Mouse (Mus musculus) neural tube, embryonic 14.5 days (tissue): Measurements from ENCODE around the gene Dolpp1. TPM values are rescaled to one million over a fixed set of nuclear protein-coding genes. Genes with fewer than 3 reads are reported as not detected.
A peak's percentile ranks its signal among the peaks of the same experiment; 100 is the strongest.
"Not testable (repeated sequence)": the region's sequence is repeated elsewhere in the genome, so short reads cannot be mapped to it uniquely, and the experiment has no call there.

Experiments
- ATAC-seq: fragments of 200-750 bp; cut with Nextera tagmentation; 2 replicates; pipeline ENCODE4 v1.8.0; 2017; ENCODE audit warnings: low read depth, mild to moderate bottlenecking, moderate TSS enrichment, moderate library complexity
- H3K27ac ChIP-seq: fragments of 300-500 bp; sonication (generic); 2 replicates; pipeline ENCODE4 v1.5.1; 2014; ENCODE audit warnings: low read depth, mild to moderate bottlenecking, control low read depth, low read length, moderate library complexity, mixed read lengths
- H3K27me3 ChIP-seq: fragments of 300-500 bp; sonication (generic); 2 replicates; pipeline ENCODE4 v1.6.1; 2014; ENCODE audit warnings: low read length; ENCODE audit not compliant: control insufficient read depth, insufficient read depth
- H3K36me3 ChIP-seq: fragments of 300-500 bp; sonication (generic); 2 replicates; pipeline ENCODE4 v1.6.1; 2014; ENCODE audit warnings: low read length, mixed read lengths; ENCODE audit not compliant: control insufficient read depth, insufficient read depth
- H3K4me1 ChIP-seq: fragments of 300-500 bp; sonication (generic); 2 replicates; pipeline ENCODE4 v1.6.1; 2014; ENCODE audit warnings: low read length; ENCODE audit not compliant: control insufficient read depth, insufficient read depth
- H3K4me2 ChIP-seq: fragments of 300-500 bp; sonication (generic); 2 replicates; pipeline ENCODE4 v1.6.1; 2014; ENCODE audit warnings: mild to moderate bottlenecking, low read depth, low read length, control low read depth
- H3K4me3 ChIP-seq: fragments of 300-500 bp; sonication (generic); 2 replicates; pipeline ENCODE4 v1.5.1; 2014; ENCODE audit warnings: low read depth, low read length, control low read depth, mixed read lengths
- H3K9ac ChIP-seq: fragments of 300-500 bp; sonication (generic); replicated peaks from 2 replicates; pipeline ENCODE4 v1.6.1; 2014; ENCODE audit warnings: low read depth, mild to moderate bottlenecking, control low read depth, low read length, mixed read lengths
- H3K9me3 ChIP-seq: fragments of 300-500 bp; sonication (generic); 2 replicates; pipeline ENCODE4 v1.6.1; 2016; ENCODE audit warnings: low read length; ENCODE audit not compliant: control insufficient read depth
- WGBS: fragments of 180-500 bp; shearing (Covaris S2); extraction: QIAGEN DNeasy Blood & Tissue Kit; methylation state at CpG from one replicate; pipeline ENCODE4 v1.1.7; 2014; 5-methylcytosine and 5-hydroxymethylcytosine counted together
- polyA plus RNA-seq: library from polyadenylated mRNA; unstranded; fragments of >200 nt; fragmentation: Nextera tagmentation; extraction: Ambion mirVana; gene quantifications from 2 replicates; pipeline ENCODE4 v1.2.1, GENCODE M21; 2014

The Dolpp1 gene
- polyA plus RNA-seq, 1 experiment from 2014 or later, result 57.7 TPM

- Histone ChIP-seq H3K4me2 (no peak overlapping the region), H3K27me3 (no peaks in the 10 kb centered on the region), H3K4me1 (peaks cover 18% of the 10 kb centered on the region), H3K9me3 (no peaks in the 10 kb centered on the region), H3K36me3 (peaks cover 22% of the 10 kb centered on the region), H3K27ac (no peak overlapping the region), H3K4me3 (no peak overlapping the region), H3K9ac (no peak overlapping the region)
- ATAC-seq, result no peak
- 81% methylated on average over 16 of the region's 16 CpGs for WGBS
Measured at GRCm38 (mm10) chr2:30413038-30413973, 21.3 kb downstream of the Dolpp1 start.

DNA sequence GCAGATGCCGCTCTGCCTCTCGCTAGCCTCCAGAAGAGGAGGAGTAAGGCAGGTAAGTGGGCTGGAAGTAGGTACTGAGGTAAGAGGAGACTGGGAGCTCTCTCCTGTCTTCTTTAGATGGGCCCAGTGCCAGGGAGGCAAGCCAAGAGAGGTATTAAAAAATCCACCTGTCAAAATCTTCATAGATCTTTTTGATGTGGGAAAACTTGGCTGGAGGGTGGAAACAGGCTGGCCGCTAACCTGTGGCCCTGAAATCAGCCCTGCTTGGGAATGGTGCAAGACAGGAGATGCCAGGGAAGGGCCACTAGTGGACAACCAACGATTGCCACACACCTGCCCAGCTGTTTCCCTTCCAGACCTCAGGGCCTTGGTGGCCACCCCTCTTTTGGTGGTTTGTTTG, 22.0 kb downstream of the Dolpp1 start:
- Histone ChIP-seq H3K4me1 (peaks cover 26% of the 10 kb centered on the region), H3K9ac (no peak overlapping the region), H3K27me3 (no peaks in the 10 kb centered on the region), H3K4me2 (peak overlapping the region; percentile 71; the same call in 1 of the 2 replicates), H3K27ac (no peak overlapping the region), H3K36me3 (peaks cover 14% of the 10 kb centered on the region), H3K9me3 (no peaks in the 10 kb centered on the region), H3K4me3 (no peak overlapping the region; the same call in 1 of the 2 replicates)
- ATAC-seq, result no peak
- 91% methylated on average over 4 of the region's 4 CpGs for WGBS

DNA sequence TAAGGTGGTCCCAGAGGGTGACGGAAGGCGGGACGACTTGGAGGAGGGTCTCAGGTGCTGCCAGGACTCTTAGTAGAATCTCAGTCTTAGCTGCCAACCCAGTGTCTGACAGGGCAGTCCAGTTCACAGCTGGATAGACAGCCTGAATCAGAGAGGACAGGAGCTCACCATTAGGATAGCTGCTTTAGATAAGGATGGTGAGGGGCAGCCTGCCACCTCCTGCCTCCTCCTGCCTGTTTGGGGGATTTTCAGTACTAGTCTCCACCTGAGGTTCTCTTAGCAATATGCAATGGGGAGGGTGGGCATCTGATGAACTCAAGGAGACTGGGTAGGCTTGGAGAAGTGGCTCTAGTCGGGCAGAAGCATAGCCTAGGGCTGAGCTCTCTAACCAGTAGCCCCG, 22.6 kb downstream of the Dolpp1 start:
- Histone ChIP-seq H3K4me2 (peak overlapping the region; percentile 71), H3K36me3 (peaks cover 9% of the 10 kb centered on the region; the same call in 1 of the 2 replicates), H3K27me3 (no peaks in the 10 kb centered on the region), H3K9me3 (no peaks in the 10 kb centered on the region), H3K4me1 (peaks cover 27% of the 10 kb centered on the region), H3K4me3 (peak overlapping the region; percentile 84), H3K27ac (no peak overlapping the region; the same call in 1 of the 2 replicates), H3K9ac (peak overlapping the region; percentile 89)
- 42% methylated on average over 5 of the region's 5 CpGs for WGBS
- ATAC-seq, result no peak

DNA sequence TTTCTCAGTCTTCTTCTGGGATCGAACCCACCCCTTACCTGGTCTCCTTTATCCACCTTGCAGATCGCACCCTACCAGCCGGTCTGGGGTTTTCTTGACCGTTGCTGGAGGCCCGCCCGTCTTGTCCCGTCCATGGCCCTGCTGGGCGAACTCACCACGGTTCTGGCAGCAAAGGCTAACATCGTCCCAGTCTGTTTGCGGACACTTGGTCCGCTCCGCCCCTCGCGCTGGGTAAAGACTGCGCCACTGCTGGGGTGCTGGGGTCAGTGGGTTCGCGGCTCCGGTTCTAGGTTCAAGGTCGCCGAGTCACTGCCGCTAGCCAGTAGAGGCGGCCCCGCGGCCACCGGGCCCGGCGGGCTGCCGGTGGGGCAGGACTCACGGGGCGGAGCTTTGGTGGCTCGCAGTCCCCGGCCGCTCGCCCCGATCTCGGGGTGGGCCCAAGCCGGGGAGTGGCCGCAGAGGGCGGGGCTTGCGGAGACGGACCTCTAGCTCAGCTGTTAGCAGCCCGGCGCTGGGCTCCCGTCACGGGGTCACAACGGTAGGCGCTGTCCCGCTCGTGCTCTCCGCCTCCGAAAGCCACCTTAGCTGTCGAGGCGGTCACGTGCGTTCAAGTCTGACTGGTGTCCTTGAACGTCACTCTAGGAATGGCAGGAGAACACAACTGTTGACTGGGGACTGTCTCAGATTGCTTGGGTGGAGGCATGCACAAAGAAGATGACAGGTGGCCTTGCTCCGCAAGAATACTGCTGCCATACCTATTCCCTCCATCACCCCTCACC, 23.3 kb downstream of the Dolpp1 start, which contains the start of gene Crat:
TSS of gene Crat (minus strand) at position 657 of the 779 bp plus-strand sequence.
- Histone ChIP-seq H3K4me3 (peak within 1 kb of the TSS; percentile 84), H3K36me3 (0 out of 2 replicates have a peak, but pooled peaks cover 4% of the 10 kb centered on the region), H3K9ac (peak within 1 kb of the TSS; percentile 89), H3K4me1 (peaks cover 27% of the 10 kb centered on the region), H3K9me3 (no peaks in the 10 kb centered on the region), H3K27me3 (no peaks in the 10 kb centered on the region), H3K27ac (peak within 1 kb of the TSS; percentile 96), H3K4me2 (peak within 1 kb of the TSS; percentile 71)
- 1% methylated on average over 58 of the region's 58 CpGs for WGBS
- peak; percentile 83 for ATAC-seq

DNA sequence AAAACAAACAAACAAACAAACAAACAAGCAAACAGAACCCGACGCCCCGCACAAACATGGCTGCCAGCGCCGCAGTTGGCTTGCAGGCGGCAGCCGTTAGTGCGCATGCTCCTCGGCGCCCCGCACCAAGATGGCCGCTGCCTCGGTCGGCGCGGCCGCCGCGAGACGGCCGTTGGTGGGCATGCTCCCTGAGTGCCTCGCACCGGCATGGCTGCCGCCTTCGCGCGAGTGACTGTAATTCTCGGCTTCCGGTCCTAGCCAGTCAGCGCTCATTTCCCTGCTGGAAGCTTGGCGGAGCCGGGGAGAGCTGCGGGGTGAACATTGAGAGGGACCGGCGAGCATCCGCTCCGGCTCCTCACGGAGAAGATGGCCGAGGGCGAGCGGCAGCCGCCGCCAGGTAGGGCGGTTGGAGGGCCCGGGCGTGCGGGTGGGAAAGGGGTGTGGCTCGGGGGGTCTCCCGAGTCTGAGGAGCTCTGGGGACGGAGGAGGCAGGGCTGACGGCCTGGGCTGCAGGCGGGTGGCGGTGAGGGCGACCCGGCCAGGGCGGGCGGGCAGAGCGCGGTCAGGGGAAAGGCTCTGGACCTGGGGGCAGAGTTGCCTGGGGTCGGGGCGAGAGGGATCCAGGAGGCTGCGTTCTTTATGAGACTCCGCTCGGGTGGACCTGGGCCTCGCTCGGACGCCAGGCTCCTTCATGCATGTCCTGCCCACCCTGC, 24.0 kb downstream of the Dolpp1 start, which contains the start of gene Ptpa:
TSS of gene Ptpa (plus strand) at position 104 of the 713 bp plus-strand sequence.
- WGBS, result under 1% methylated on average over 57 of the region's 67 CpGs
- ATAC-seq, result peak; percentile 92
- peak within 1 kb of the TSS; percentile 84 for H3K4me3 ChIP-seq
- H3K4me2 ChIP-seq, result peak within 1 kb of the TSS; percentile 71
- no peaks in the 10 kb centered on the region for H3K9me3 ChIP-seq
- H3K27me3 ChIP-seq, result no peaks in the 10 kb centered on the region
- H3K27ac ChIP-seq, result peak within 1 kb of the TSS; percentile 96
- H3K4me1 ChIP-seq, result peaks cover 27% of the 10 kb centered on the region
- peak within 1 kb of the TSS; percentile 89 for H3K9ac ChIP-seq
- 0 out of 2 replicates have a peak, but pooled peaks cover 4% of the 10 kb centered on the region for H3K36me3 ChIP-seq

DNA sequence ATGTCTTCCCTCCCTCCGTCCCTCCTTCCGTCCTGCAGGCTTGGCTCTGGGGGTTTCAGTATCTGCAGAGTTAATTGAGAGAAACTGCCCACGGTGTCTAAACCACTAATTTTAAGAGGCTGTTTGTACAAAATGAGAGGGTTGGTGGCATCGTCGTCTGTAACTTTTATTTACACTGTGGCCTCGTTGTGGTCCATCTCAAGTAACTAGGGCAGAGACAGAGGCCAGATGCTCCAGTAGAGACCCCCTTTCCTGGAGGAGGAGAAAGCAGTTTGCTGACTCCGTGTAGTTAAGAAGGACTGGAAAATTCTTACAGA, 24.6 kb downstream of the Dolpp1 start:
- Histone ChIP-seq H3K9me3 (no peaks in the 10 kb centered on the region), H3K36me3 (0 out of 2 replicates have a peak, but pooled peaks cover 4% of the 10 kb centered on the region), H3K4me2 (peak overlapping the region; percentile 71), H3K27ac (peak overlapping the region; percentile 96), H3K4me1 (peaks cover 27% of the 10 kb centered on the region), H3K27me3 (no peaks in the 10 kb centered on the region), H3K4me3 (peak overlapping the region; percentile 84), H3K9ac (peak overlapping the region; percentile 89)
- 0% methylated on average over 7 of the region's 7 CpGs for WGBS
- no peak for ATAC-seq

DNA sequence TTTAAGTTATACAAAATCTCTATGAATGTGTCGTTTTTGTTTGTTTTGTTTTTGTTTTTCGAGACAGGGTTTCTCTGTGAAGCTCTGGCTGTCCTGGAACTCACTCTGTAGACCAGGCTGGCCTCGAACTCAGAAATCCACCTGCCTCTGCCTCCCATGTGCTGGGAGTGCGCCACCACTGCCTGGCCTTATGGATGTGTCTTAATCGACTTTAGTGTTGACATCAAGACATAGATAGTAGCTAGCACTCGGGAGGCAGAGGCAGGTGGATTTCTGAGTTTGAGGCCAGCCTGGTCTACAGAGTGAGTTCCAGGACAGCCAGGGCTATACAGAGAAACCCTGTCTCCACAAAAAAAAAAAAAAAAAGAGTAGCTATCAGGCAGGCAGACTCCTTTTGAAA, 25.1 kb downstream of the Dolpp1 start:
- H3K9me3 ChIP-seq, ATAC-seq, H3K36me3 ChIP-seq, H3K27ac ChIP-seq, H3K27me3 ChIP-seq, H3K9ac ChIP-seq: not testable (repeated sequence)
- peaks cover 27% of the 10 kb centered on the region for H3K4me1 ChIP-seq
- H3K4me3 ChIP-seq, result peak overlapping the region; percentile 84; the same call in 1 of the 2 replicates
- WGBS, result 81% methylated on average over 6 of the region's 6 CpGs
- H3K4me2 ChIP-seq, result peak overlapping the region; percentile 71; the same call in 1 of the 2 replicates

GRCm38 (mm10) chr2:30417595-30418165, 25.6 kb downstream of the Dolpp1 start:
- H3K4me1 ChIP-seq, result peaks cover 27% of the 10 kb centered on the region

More at GRCm38 (mm10) chr2:30417595-30418165, 25.6 kb downstream of the Dolpp1 start:
- Histone ChIP-seq H3K9ac (no peak overlapping the region), H3K27me3 (no peaks in the 10 kb centered on the region), H3K27ac (no peak overlapping the region), H3K36me3 (no peaks in the 10 kb centered on the region), H3K4me3 (no peak overlapping the region), H3K9me3 (no peaks in the 10 kb centered on the region), H3K4me2 (peak overlapping the region; percentile 1; the same call in 1 of the 2 replicates)
- WGBS, result 67% methylated on average over 5 of the region's 5 CpGs
- ATAC-seq, result no peak
